Mouse (Mus musculus) liver, adult 2 months (tissue): ENCODE data around the gene Gm20532. TPM values are rescaled to one million over a fixed set of nuclear protein-coding genes. Genes with fewer than 3 reads are reported as not detected.
A peak's percentile ranks its signal among the peaks of the same experiment; 100 is the strongest.

Experiments used
- DNase-seq: peaks from one replicate; pipeline ENCODE4 v3.0.0-alpha.2; 2011; ENCODE audit warnings: low read depth, low spot score; ENCODE audit errors: extremely low read depth
- H3K27ac ChIP-seq: fragments of 200-500 bp; replicated peaks from 2 replicates; pipeline ENCODE4 v1.5.1; 2012; ENCODE audit warnings: low read depth, mild to moderate bottlenecking, control low read depth, inconsistent platforms, low read length; ENCODE audit not compliant: insufficient read depth
- H3K27me3 ChIP-seq: fragments of 200-500 bp; 2 replicates; pipeline ENCODE4 v1.6.1; 2012; ENCODE audit warnings: mild to moderate bottlenecking, moderate library complexity, low read length, inconsistent platforms; ENCODE audit not compliant: control insufficient read depth, insufficient read depth
- H3K36me3 ChIP-seq: fragments of 200-500 bp; 2 replicates; pipeline ENCODE4 v1.6.1; 2012; ENCODE audit warnings: low read length, inconsistent platforms; ENCODE audit not compliant: control insufficient read depth, insufficient read depth
- H3K4me1 ChIP-seq: fragments of 200-500 bp; 2 replicates; pipeline ENCODE4 v1.6.1; 2011; ENCODE audit warnings: low read length; ENCODE audit not compliant: control insufficient read depth, insufficient read depth
- H3K4me3 ChIP-seq: fragments of 200-500 bp; 2 replicates; pipeline ENCODE4 v1.5.1; 2011; ENCODE audit warnings: low read depth, mild to moderate bottlenecking, control low read depth, low read length, moderate library complexity; ENCODE audit not compliant: insufficient read depth
- H3K79me2 ChIP-seq: fragments of 200-500 bp; 2 replicates; pipeline ENCODE4 v1.6.1; 2012; ENCODE audit warnings: inconsistent platforms, mild to moderate bottlenecking, low read length, moderate library complexity; ENCODE audit not compliant: control insufficient read depth, insufficient read depth
- H3K9ac ChIP-seq: fragments of 200-500 bp; 2 replicates; pipeline ENCODE4 v1.6.1; 2012; ENCODE audit warnings: low read depth, mild to moderate bottlenecking, control low read depth, inconsistent platforms, low read length
- CTCF ChIP-seq: fragments of 200-500 bp; IDR thresholded peaks from 2 replicates; pipeline ENCODE4 v1.5.1; 2011; ENCODE audit warnings: low read depth, low read length, control low read depth
- POLR2A ChIP-seq: fragments of 200-500 bp; IDR thresholded peaks from 2 replicates; pipeline ENCODE4 v1.6.1; 2011; ENCODE audit warnings: low read length, control low read depth; ENCODE audit not compliant: insufficient read depth; ENCODE audit errors: extremely low read depth
- WGBS: fragments of 180-500 bp; shearing (Covaris S2); methylation state at CpG from one replicate; pipeline ENCODE4 v1.1.7; 2018; 5-methylcytosine and 5-hydroxymethylcytosine counted together
- polyA plus RNA-seq: library from polyadenylated mRNA; depleted of rRNA; stranded (reverse); fragments of >200 nt; gene quantifications from 2 replicates; pipeline ENCODE4 v1.2.3, GENCODE M21; 2012
- total RNA-seq: library from RNA; depleted of rRNA; stranded (reverse); fragments of >200 nt; gene quantifications from 2 replicates; pipeline ENCODE4 v1.2.3, GENCODE M21; 2014

The Gm20532 gene
- total and polyA plus RNA-seq, 2 experiments: not detected

DNA sequence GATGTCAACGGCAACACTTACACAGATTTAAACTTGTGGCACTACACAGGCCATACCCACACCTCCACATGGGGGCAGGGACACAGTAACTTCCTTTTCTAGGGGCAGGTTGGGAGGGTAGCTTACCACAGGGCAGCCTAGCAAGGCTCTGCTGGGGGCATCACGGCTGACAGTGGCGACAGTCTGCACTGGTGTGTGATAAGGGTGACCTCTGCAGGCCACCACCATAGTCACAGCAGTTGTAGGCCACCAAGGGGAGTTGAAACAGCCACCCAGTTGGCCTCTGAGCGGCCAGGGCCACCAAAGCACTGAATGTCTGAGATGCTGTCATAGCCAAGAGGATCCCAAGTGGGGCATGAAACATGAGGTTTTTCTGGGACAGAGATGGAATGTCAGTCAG is 20.2 kb upstream of the Gm20532 start:
- Histone ChIP-seq H3K27me3 (no peaks in the 10 kb centered on the region), H3K36me3 (no peaks in the 10 kb centered on the region), H3K27ac (no peak overlapping the region), H3K9ac (no peak overlapping the region), H3K79me2 (no peaks in the 10 kb centered on the region), H3K4me1 (no peaks in the 10 kb centered on the region), H3K4me3 (no peak overlapping the region)
- TF ChIP-seq POLR2A (no peak), CTCF (peak; percentile 89)
- WGBS: 20% methylated on average over 4 of the region's 4 CpGs
- no peak for DNase-seq

- no peaks in the 10 kb centered on the region for H3K36me3 ChIP-seq
- H3K27me3 ChIP-seq: no peaks in the 10 kb centered on the region
- H3K27ac ChIP-seq: peak overlapping the region; percentile 20; the same call in 1 of the 2 replicates
- TF ChIP-seq POLR2A (no peak), CTCF (peak; percentile 63)
- H3K4me1 ChIP-seq: peaks cover 4% of the 10 kb centered on the region; the same call in 1 of the 2 replicates
- no peaks in the 10 kb centered on the region for H3K79me2 ChIP-seq
- no peak overlapping the region for H3K4me3 ChIP-seq
- WGBS: 51% methylated on average over 3 of the region's 3 CpGs
- no peak for DNase-seq
- H3K9ac ChIP-seq: no peak overlapping the region
These were observed 16.4 kb upstream of the Gm20532 start for GRCm38 (mm10) chr2:26570034-26570433.

GRCm38 (mm10) chr2:26571400-26571799 is 15.0 kb upstream of the Gm20532 start:
- no peak for DNase-seq
- 72% methylated on average over 9 of the region's 9 CpGs for WGBS
- H3K79me2 ChIP-seq: no peaks in the 10 kb centered on the region
- no peaks in the 10 kb centered on the region for H3K36me3 ChIP-seq
- peak overlapping the region; percentile 65 for H3K27ac ChIP-seq
- 0 out of 2 replicates have a peak, but pooled peaks have one; percentile 21 for TF ChIP-seq CTCF
- no peak for TF ChIP-seq POLR2A
- H3K4me1 ChIP-seq: peaks cover 4% of the 10 kb centered on the region; the same call in 1 of the 2 replicates
- no peak overlapping the region for H3K9ac ChIP-seq
- H3K4me3 ChIP-seq: peak overlapping the region; percentile 24; the same call in 1 of the 2 replicates
- H3K27me3 ChIP-seq: no peaks in the 10 kb centered on the region

DNA sequence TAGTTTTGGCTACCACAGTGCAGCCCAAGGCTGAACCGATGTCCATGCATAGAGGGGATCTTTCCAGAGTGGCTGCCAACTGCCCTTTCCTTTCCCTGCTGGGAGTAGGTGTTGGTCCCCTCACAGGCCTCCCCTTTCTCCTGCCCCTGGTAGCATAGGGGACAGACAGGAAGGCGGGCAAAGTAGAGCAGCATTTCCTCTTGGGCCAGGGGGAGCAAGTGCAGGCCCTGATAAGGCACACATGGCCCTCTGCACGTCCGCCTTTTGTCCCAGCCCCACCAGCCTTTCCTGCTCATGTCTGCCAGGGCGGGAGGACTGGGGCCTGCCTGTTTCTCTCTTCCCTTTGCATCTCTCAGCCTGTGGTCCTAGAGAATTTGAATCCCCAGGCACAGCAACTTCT is 14.6 kb upstream of the Gm20532 start:
- Histone ChIP-seq H3K9ac (no peak overlapping the region), H3K27ac (peak overlapping the region; percentile 67), H3K4me3 (no peak overlapping the region), H3K27me3 (no peaks in the 10 kb centered on the region), H3K36me3 (no peaks in the 10 kb centered on the region), H3K79me2 (no peaks in the 10 kb centered on the region), H3K4me1 (peaks cover 4% of the 10 kb centered on the region; the same call in 1 of the 2 replicates)
- DNase-seq: no peak
- no peak for TF ChIP-seq CTCF
- no peak for TF ChIP-seq POLR2A
- 62% methylated on average over 5 of the region's 5 CpGs for WGBS

DNA sequence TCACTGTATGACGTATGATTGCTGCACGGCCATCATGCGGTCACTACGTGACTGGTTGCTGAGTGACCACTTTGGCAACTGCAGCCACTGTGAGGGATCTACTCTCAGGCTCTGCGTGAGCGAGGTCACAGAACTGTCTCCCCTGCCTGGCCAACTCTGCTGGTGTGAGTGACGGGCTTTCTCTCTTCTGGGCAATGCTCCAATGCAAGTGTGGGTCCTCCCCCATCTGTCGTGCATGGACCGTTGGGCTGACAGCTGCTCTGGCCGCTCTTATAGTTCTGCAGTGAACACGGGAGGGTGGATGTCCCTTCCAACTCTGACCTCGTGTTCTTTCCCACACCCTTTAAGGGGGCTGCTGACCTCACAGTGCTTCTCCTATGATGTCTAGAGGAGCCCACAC is 13.0 kb upstream of the Gm20532 start:
- Histone ChIP-seq H3K27me3 (no peaks in the 10 kb centered on the region), H3K4me1 (peaks cover 4% of the 10 kb centered on the region; the same call in 1 of the 2 replicates), H3K9ac (no peak overlapping the region), H3K79me2 (no peaks in the 10 kb centered on the region), H3K4me3 (no peak overlapping the region), H3K27ac (peak overlapping the region; percentile 24; the same call in 1 of the 2 replicates), H3K36me3 (no peaks in the 10 kb centered on the region)
- DNase-seq: no peak
- TF ChIP-seq POLR2A: no peak
- no peak for TF ChIP-seq CTCF
- WGBS: 63% methylated on average over 12 of the region's 12 CpGs

- no peaks in the 10 kb centered on the region for H3K27me3 ChIP-seq
- no peak overlapping the region for H3K9ac ChIP-seq
- peak overlapping the region; percentile 24; the same call in 1 of the 2 replicates for H3K27ac ChIP-seq
- TF ChIP-seq CTCF: no peak
- no peak for TF ChIP-seq POLR2A
- DNase-seq: no peak
- peaks cover 4% of the 10 kb centered on the region; the same call in 1 of the 2 replicates for H3K4me1 ChIP-seq
- WGBS: 43% methylated on average over 5 of the region's 5 CpGs
- no peaks in the 10 kb centered on the region for H3K79me2 ChIP-seq
- no peak overlapping the region for H3K4me3 ChIP-seq
- H3K36me3 ChIP-seq: no peaks in the 10 kb centered on the region
These were observed 12.6 kb upstream of the Gm20532 start for GRCm38 (mm10) chr2:26573807-26574206.
